Mouse (Mus musculus) hindbrain, embryonic 10.5 days (tissue): Measurements from ENCODE around the gene Farsb. TPM values are rescaled to one million over a fixed set of nuclear protein-coding genes. Genes with fewer than 3 reads are reported as not detected.

Experiments used
- DNase-seq: peaks from one replicate; pipeline ENCODE4 v3.0.0-alpha.2; 2017; ENCODE audit warnings: low spot score
- H3K27ac ChIP-seq: fragments of 300-500 bp; sonication (generic); 2 replicates; pipeline ENCODE4 v1.5.1; 2016; ENCODE audit warnings: mild to moderate bottlenecking, moderate library complexity
- H3K27me3 ChIP-seq: fragments of 300-500 bp; sonication (generic); 2 replicates; pipeline ENCODE4 v1.6.1; 2016; ENCODE audit warnings: mild to moderate bottlenecking; ENCODE audit not compliant: poor library complexity, insufficient read depth, severe bottlenecking
- H3K36me3 ChIP-seq: fragments of 300-500 bp; sonication (generic); 2 replicates; pipeline ENCODE4 v1.6.1; 2016; ENCODE audit warnings: mild to moderate bottlenecking, moderate library complexity
- H3K4me1 ChIP-seq: fragments of 300-500 bp; sonication (generic); replicated peaks from 2 replicates; pipeline ENCODE4 v1.6.1; 2016; ENCODE audit warnings: mild to moderate bottlenecking
- H3K4me3 ChIP-seq: fragments of 300-500 bp; sonication (generic); 2 replicates; pipeline ENCODE4 v1.5.1; 2016; ENCODE audit warnings: mild to moderate bottlenecking, moderate library complexity
- H3K9me3 ChIP-seq: fragments of 300-500 bp; sonication (generic); 2 replicates; pipeline ENCODE4 v1.6.1; 2016; ENCODE audit warnings: mild to moderate bottlenecking, moderate library complexity
- WGBS: fragments of 180-500 bp; shearing (Covaris S2); methylation state at CpG from one replicate; pipeline ENCODE4 v1.1.7; 2016; 5-methylcytosine and 5-hydroxymethylcytosine counted together
- polyA plus RNA-seq: library from polyadenylated mRNA; unstranded; fragments of >200 nt; fragmentation: Nextera tagmentation; extraction: Ambion mirVana; gene quantifications from 2 replicates; pipeline ENCODE4 v1.2.1, GENCODE M21; 2016

The Farsb gene
- polyA plus RNA-seq, 1 experiment from 2014 or later = 123 TPM

GRCm38 (mm10) chr1:78452544-78452943, 36.2 kb downstream of the Farsb start:
- WGBS = 92% methylated on average over 6 of the region's 6 CpGs
- Histone ChIP-seq H3K27ac (no peak overlapping the region), H3K4me3 (no peak overlapping the region), H3K4me1 (no peaks in the 10 kb centered on the region), H3K9me3 (no peaks in the 10 kb centered on the region), H3K27me3 (no peaks in the 10 kb centered on the region), H3K36me3 (peaks cover 79% of the 10 kb centered on the region)
- no peak for DNase-seq

- no peaks in the 10 kb centered on the region for H3K27me3 ChIP-seq
- peaks cover 75% of the 10 kb centered on the region for H3K36me3 ChIP-seq
- H3K9me3 ChIP-seq = no peaks in the 10 kb centered on the region
- DNase-seq = no peak
- WGBS = 88% methylated on average over 12 of the region's 12 CpGs
- no peak overlapping the region for H3K27ac ChIP-seq
- no peaks in the 10 kb centered on the region for H3K4me1 ChIP-seq
- no peak overlapping the region for H3K4me3 ChIP-seq
These were observed 37.4 kb downstream of the Farsb start for GRCm38 (mm10) chr1:78451070-78451854.

GRCm38 (mm10) chr1:78448091-78448490, 40.6 kb downstream of the Farsb start:
- H3K4me1 ChIP-seq = no peaks in the 10 kb centered on the region
- no peak overlapping the region for H3K4me3 ChIP-seq
- WGBS = 85% methylated on average over 1 of the region's 1 CpGs
- H3K36me3 ChIP-seq = peaks cover 81% of the 10 kb centered on the region
- H3K9me3 ChIP-seq = no peaks in the 10 kb centered on the region
- DNase-seq = no peak
- no peaks in the 10 kb centered on the region for H3K27me3 ChIP-seq
- H3K27ac ChIP-seq = no peak overlapping the region

GRCm38 (mm10) chr1:78446742-78447141, 42.0 kb downstream of the Farsb start:
- no peak for DNase-seq
- 94% methylated on average over 6 of the region's 6 CpGs for WGBS
- no peak overlapping the region for H3K4me3 ChIP-seq
- H3K4me1 ChIP-seq = no peaks in the 10 kb centered on the region
- no peak overlapping the region for H3K27ac ChIP-seq
- H3K36me3 ChIP-seq = peaks cover 79% of the 10 kb centered on the region
- H3K9me3 ChIP-seq = no peaks in the 10 kb centered on the region
- H3K27me3 ChIP-seq = no peaks in the 10 kb centered on the region

GRCm38 (mm10) chr1:78446232-78446631, 42.5 kb downstream of the Farsb start:
- Histone ChIP-seq H3K9me3 (no peaks in the 10 kb centered on the region), H3K4me1 (no peaks in the 10 kb centered on the region), H3K36me3 (peaks cover 79% of the 10 kb centered on the region), H3K27ac (no peak overlapping the region), H3K27me3 (no peaks in the 10 kb centered on the region), H3K4me3 (no peak overlapping the region)
- DNase-seq = no peak
- 95% methylated on average over 8 of the region's 8 CpGs for whole genome bisulfite sequencing

GRCm38 (mm10) chr1:78443056-78443455, 45.6 kb downstream of the Farsb start:
- Histone ChIP-seq H3K27ac (no peak overlapping the region), H3K4me1 (no peaks in the 10 kb centered on the region), H3K4me3 (no peak overlapping the region), H3K36me3 (peaks cover 72% of the 10 kb centered on the region), H3K27me3 (no peaks in the 10 kb centered on the region), H3K9me3 (no peaks in the 10 kb centered on the region)
- 92% methylated on average over 7 of the region's 7 CpGs for WGBS
- DNase-seq = no peak

GRCm38 (mm10) chr1:78440716-78441115, 48.0 kb downstream of the Farsb start:
- WGBS = 95% methylated on average over 8 of the region's 8 CpGs
- H3K27me3 ChIP-seq = no peaks in the 10 kb centered on the region
- no peak overlapping the region for H3K27ac ChIP-seq
- DNase-seq = no peak
- H3K4me1 ChIP-seq = no peaks in the 10 kb centered on the region
- peaks cover 55% of the 10 kb centered on the region for H3K36me3 ChIP-seq
- no peak overlapping the region for H3K4me3 ChIP-seq
- H3K9me3 ChIP-seq = no peaks in the 10 kb centered on the region

GRCm38 (mm10) chr1:78437150-78437549, 51.5 kb downstream of the Farsb start:
- Histone ChIP-seq H3K4me1 (no peaks in the 10 kb centered on the region), H3K27ac (no peak overlapping the region), H3K9me3 (no peaks in the 10 kb centered on the region), H3K4me3 (no peak overlapping the region), H3K27me3 (no peaks in the 10 kb centered on the region), H3K36me3 (peaks cover 33% of the 10 kb centered on the region)
- 81% methylated on average over 3 of the region's 3 CpGs for WGBS
- no peak for DNase-seq

GRCm38 (mm10) chr1:78436445-78436844, 52.3 kb downstream of the Farsb start:
- Histone ChIP-seq H3K4me3 (no peak overlapping the region), H3K9me3 (no peaks in the 10 kb centered on the region), H3K4me1 (no peaks in the 10 kb centered on the region), H3K36me3 (peaks cover 30% of the 10 kb centered on the region), H3K27me3 (no peaks in the 10 kb centered on the region), H3K27ac (no peak overlapping the region)
- WGBS = 96% methylated on average over 1 of the region's 1 CpGs
- no peak for DNase-seq

- Histone ChIP-seq H3K36me3 (peaks cover 26% of the 10 kb centered on the region), H3K27me3 (no peaks in the 10 kb centered on the region), H3K27ac (no peak overlapping the region), H3K9me3 (no peaks in the 10 kb centered on the region), H3K4me1 (no peaks in the 10 kb centered on the region), H3K4me3 (no peak overlapping the region)
- 88% methylated on average over 2 of the region's 2 CpGs for WGBS
- DNase-seq = no peak
These were observed 52.7 kb downstream of the Farsb start for GRCm38 (mm10) chr1:78435967-78436366.

- Histone ChIP-seq H3K36me3 (0 out of 2 replicates have a peak, but pooled peaks cover 15% of the 10 kb centered on the region), H3K9me3 (no peaks in the 10 kb centered on the region), H3K4me1 (peaks cover 9% of the 10 kb centered on the region), H3K4me3 (no peak overlapping the region), H3K27ac (no peak overlapping the region), H3K27me3 (no peaks in the 10 kb centered on the region)
- no peak for DNase-seq
- WGBS = 93% methylated on average over 9 of the region's 9 CpGs
These were observed 55.2 kb downstream of the Farsb start for GRCm38 (mm10) chr1:78433472-78433871.

- DNase-seq = no peak
- H3K27me3 ChIP-seq = no peaks in the 10 kb centered on the region
These were observed 59.8 kb downstream of the Farsb start for GRCm38 (mm10) chr1:78428851-78429250.

GRCm38 (mm10) chr1:78426841-78427240, 61.9 kb downstream of the Farsb start:
- peaks cover 15% of the 10 kb centered on the region for H3K36me3 ChIP-seq
- H3K27me3 ChIP-seq = no peaks in the 10 kb centered on the region
- peaks cover 31% of the 10 kb centered on the region for H3K4me1 ChIP-seq
- WGBS = 77% methylated on average over 3 of the region's 3 CpGs
- no peaks in the 10 kb centered on the region for H3K9me3 ChIP-seq
- DNase-seq = no peak
- no peak overlapping the region for H3K4me3 ChIP-seq
- H3K27ac ChIP-seq = no peak overlapping the region

More at GRCm38 (mm10) chr1:78428851-78429250, 59.8 kb downstream of the Farsb start:
- no peaks in the 10 kb centered on the region for H3K9me3 ChIP-seq
- no peak overlapping the region for H3K4me3 ChIP-seq
- H3K4me1 ChIP-seq = peaks cover 13% of the 10 kb centered on the region
- H3K36me3 ChIP-seq = peaks cover 23% of the 10 kb centered on the region
- H3K27ac ChIP-seq = no peak overlapping the region
- WGBS = 59% methylated on average over 11 of the region's 11 CpGs
